Mouse (Mus musculus) hindbrain, embryonic 14.5 days (tissue): ENCODE measurements around the gene Jph4. TPM values are rescaled to one million over a fixed set of nuclear protein-coding genes. Genes with fewer than 3 reads are reported as not detected.

Experiments used
- ATAC-seq: fragments of 200-750 bp; cut with Nextera tagmentation; 2 replicates; pipeline ENCODE4 v1.8.0; 2017; ENCODE audit warnings: moderate number of reproducible peaks, mild to moderate bottlenecking, moderate TSS enrichment, moderate library complexity; ENCODE audit not compliant: low FRiP score
- DNase-seq: peaks from one replicate; pipeline ENCODE4 v3.0.0-alpha.2; 2015; ENCODE audit warnings: low spot score
- H3K27ac ChIP-seq: fragments of 300-500 bp; sonication (generic); 2 replicates; pipeline ENCODE4 v1.5.1; 2014; ENCODE audit warnings: mild to moderate bottlenecking, moderate library complexity
- H3K27me3 ChIP-seq: fragments of 300-500 bp; sonication (generic); 2 replicates; pipeline ENCODE4 v1.6.1; 2014; ENCODE audit warnings: mild to moderate bottlenecking, low read length, mixed read lengths; ENCODE audit not compliant: control insufficient read depth, insufficient read depth
- H3K36me3 ChIP-seq: fragments of 300-500 bp; sonication (generic); replicated peaks from 2 replicates; pipeline ENCODE4 v1.6.1; 2014; ENCODE audit not compliant: control insufficient read depth, insufficient read depth
- H3K4me1 ChIP-seq: fragments of 300-500 bp; sonication (generic); replicated peaks from 2 replicates; pipeline ENCODE4 v1.6.1; 2014; ENCODE audit warnings: antibody characterized with exemption, low read length, mixed read lengths; ENCODE audit not compliant: control insufficient read depth, insufficient read depth
- H3K4me2 ChIP-seq: fragments of 300-500 bp; sonication (generic); replicated peaks from 2 replicates; pipeline ENCODE4 v1.6.1; 2014; ENCODE audit warnings: mild to moderate bottlenecking, moderate library complexity
- H3K4me3 ChIP-seq: fragments of 300-500 bp; sonication (generic); replicated peaks from 2 replicates; pipeline ENCODE4 v1.5.1; 2014; ENCODE audit warnings: mild to moderate bottlenecking, low read length
- H3K9ac ChIP-seq: fragments of 300-500 bp; sonication (generic); 2 replicates; pipeline ENCODE4 v1.6.1; 2014
- H3K9me3 ChIP-seq: fragments of 300-500 bp; sonication (generic); 2 replicates; pipeline ENCODE4 v1.6.1; 2016; ENCODE audit warnings: low read length; ENCODE audit not compliant: control insufficient read depth
- WGBS: fragments of 180-500 bp; shearing (Covaris S2); extraction: QIAGEN DNeasy Blood & Tissue Kit; methylation state at CpG from one replicate; pipeline ENCODE4 v1.1.7; 2014; 5-methylcytosine and 5-hydroxymethylcytosine counted together
- polyA plus RNA-seq: library from polyadenylated mRNA; unstranded; fragments of >200 nt; fragmentation: Nextera tagmentation; extraction: Ambion mirVana; gene quantifications from 2 replicates; pipeline ENCODE4 v1.2.1, GENCODE M21; 2014

Jph4 gene
- polyA plus RNA-seq, 1 experiment from 2014 or later, result 35.4 TPM

DNA sequence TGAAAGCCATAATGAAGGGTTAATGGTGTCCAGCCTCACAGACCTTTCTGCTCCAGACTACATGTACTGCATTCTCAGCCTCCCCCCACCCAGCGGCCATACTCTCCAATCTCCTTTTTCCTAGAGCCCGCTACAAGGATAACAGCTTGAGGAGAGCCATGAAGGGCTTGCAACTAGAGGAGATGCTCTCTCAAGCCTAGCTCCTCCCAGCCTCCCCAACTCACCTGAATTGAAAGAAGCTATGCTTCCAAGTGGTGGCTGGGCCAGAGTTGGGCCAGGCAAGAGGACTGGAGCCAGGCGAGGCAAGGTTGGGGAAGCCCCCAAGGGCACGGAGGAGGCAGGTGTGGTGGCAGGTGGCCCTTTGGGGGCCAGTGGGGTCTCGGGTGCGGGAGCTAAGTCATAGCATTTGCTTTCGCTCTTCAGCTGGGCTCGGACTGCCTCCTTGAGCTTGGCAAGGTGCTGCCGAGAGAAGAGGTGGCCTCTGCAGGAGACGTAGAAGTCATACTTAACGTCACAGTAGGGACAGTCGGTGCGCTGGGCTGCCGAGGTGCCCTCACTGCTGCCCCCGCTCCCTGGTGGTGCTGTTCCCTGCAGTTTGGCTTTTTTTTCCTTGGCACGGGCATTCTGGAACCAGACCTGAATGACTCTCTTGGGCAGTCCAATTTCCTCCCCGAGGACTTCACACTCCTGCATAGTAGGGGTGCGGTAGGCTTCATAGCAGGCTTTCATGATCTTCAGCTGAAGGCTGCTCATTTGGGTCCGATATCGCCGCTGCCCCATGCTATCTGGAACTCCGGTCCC, 53.0 kb downstream of the Jph4 start:
- Histone ChIP-seq H3K9ac (no peak overlapping the region), H3K27me3 (no peaks in the 10 kb centered on the region), H3K4me2 (no peak overlapping the region), H3K4me3 (no peak overlapping the region), H3K4me1 (peaks cover 15% of the 10 kb centered on the region; the same call in 1 of the 2 replicates), H3K36me3 (peaks cover 71% of the 10 kb centered on the region), H3K27ac (no peak overlapping the region), H3K9me3 (no peaks in the 10 kb centered on the region)
- WGBS, result 83% methylated on average over 22 of the region's 22 CpGs
- ATAC-seq (no peak), DNase-seq (no peak)

DNA sequence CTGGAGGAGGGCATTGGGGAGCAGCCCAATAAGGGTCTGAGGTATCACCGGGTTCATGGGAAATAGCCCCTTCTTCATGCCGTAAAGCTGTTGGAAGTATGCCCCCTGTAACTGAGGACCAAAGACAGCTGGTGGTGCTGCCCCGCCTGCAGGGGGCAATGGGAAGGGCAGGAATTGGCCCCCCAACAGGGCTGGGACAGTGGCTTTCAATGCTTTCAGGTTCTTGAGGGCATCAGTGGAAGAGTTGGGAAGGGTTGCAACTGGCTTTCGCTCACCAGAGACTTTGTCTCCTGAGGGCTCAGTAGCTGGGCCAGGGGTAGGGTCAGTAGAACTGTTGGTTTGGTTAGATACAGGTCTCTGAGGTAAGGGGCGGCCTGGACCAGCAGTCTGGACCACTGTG, 53.6 kb downstream of the Jph4 start:
- Histone ChIP-seq H3K27me3 (no peaks in the 10 kb centered on the region), H3K9ac (no peak overlapping the region), H3K4me1 (peaks cover 15% of the 10 kb centered on the region; the same call in 1 of the 2 replicates), H3K9me3 (no peaks in the 10 kb centered on the region), H3K4me3 (no peak overlapping the region), H3K36me3 (peaks cover 65% of the 10 kb centered on the region), H3K27ac (no peak overlapping the region), H3K4me2 (peak overlapping the region; percentile 20; the same call in 1 of the 2 replicates)
- ATAC-seq (no peak), DNase-seq (no peak)
- 87% methylated on average over 5 of the region's 5 CpGs for WGBS

DNA sequence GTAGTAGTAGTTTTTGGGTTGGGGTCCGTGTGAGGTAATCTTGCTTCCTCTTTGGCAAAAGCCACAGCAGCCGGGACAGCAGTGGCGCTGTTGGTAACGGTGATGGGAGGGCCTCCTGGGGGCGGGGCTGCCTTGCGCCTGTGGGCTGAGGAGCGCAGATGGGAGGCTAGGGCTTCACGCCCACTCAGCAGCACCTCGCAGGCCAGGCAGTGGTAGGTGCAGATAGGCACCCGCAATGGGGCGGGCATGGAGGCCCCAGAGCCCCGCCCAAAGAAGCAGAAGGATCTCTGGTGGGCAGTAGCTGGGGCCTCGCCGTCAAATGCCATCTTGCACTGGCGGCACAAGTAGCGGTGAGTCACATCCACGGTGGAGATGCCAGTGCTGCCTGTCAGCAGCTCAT, 54.1 kb downstream of the Jph4 start:
- DNase-seq, result no peak
- no peak overlapping the region for H3K4me3 ChIP-seq
- no peaks in the 10 kb centered on the region for H3K9me3 ChIP-seq
- ATAC-seq, result peak; percentile 47; the same call in 1 of the 2 replicates
- no peaks in the 10 kb centered on the region for H3K27me3 ChIP-seq
- peak overlapping the region; percentile 10; the same call in 1 of the 2 replicates for H3K9ac ChIP-seq
- H3K36me3 ChIP-seq, result peaks cover 63% of the 10 kb centered on the region
- peak overlapping the region; percentile 20; the same call in 1 of the 2 replicates for H3K4me2 ChIP-seq
- WGBS, result 18% methylated on average over 17 of the region's 17 CpGs
- peaks cover 16% of the 10 kb centered on the region; the same call in 1 of the 2 replicates for H3K4me1 ChIP-seq
- H3K27ac ChIP-seq, result no peak overlapping the region

DNA sequence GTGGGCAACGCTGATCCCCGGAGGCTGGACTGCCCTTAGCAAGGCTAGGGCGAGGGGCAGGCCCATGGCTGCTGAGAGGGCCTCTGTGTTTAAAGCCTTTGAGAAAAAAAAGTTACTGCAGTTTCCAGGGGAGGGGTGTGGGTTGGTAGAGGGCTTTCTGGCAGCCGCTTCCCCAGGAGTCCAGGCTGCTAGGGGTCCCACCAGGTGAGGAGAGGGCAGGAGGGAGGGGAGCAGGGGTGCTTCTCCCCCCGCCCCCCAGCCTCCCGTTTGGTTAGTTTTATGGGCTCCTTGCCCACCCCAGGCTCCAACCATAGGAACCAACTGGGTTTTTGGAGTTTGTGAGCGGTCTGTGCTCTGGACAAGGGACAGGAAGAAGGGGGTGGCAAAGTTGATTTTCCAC, 54.9 kb downstream of the Jph4 start:
- Histone ChIP-seq H3K9ac (no peak overlapping the region), H3K36me3 (peaks cover 55% of the 10 kb centered on the region), H3K9me3 (no peaks in the 10 kb centered on the region), H3K4me2 (no peak overlapping the region), H3K27me3 (no peaks in the 10 kb centered on the region), H3K4me3 (no peak overlapping the region), H3K27ac (no peak overlapping the region), H3K4me1 (peaks cover 19% of the 10 kb centered on the region; the same call in 1 of the 2 replicates)
- DNase-seq (no peak), ATAC-seq (no peak)
- WGBS, result 50% methylated on average over 7 of the region's 7 CpGs

DNA sequence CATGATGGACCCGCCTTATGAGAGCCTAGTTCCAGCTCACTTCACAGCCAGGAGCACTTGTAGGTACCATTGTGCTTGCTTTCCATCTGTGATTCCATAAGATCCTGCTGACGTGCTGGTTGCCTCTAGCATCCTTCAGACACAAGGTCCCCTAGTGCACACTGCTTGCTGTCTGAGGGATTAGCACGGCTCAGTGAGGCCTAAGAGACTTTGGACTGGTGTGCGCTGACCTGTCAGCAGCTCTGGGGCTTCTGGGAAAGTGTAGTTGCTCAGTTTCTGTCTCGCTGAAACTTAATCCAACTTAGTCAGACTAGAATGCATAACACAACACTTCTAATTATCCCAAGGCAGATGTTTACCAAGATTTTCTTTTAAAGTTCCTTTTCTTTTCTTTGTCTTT, 56.8 kb downstream of the Jph4 start:
- DNase-seq (no peak), ATAC-seq (no peak)
- Histone ChIP-seq H3K9me3 (no peaks in the 10 kb centered on the region), H3K36me3 (peaks cover 36% of the 10 kb centered on the region), H3K4me2 (no peak overlapping the region), H3K4me3 (no peak overlapping the region), H3K27me3 (no peaks in the 10 kb centered on the region), H3K9ac (no peak overlapping the region), H3K27ac (0 out of 2 replicates have a peak overlapping the region, but pooled peaks have one; percentile 36), H3K4me1 (peaks cover 26% of the 10 kb centered on the region)
- 58% methylated on average over 5 of the region's 5 CpGs for WGBS

DNA sequence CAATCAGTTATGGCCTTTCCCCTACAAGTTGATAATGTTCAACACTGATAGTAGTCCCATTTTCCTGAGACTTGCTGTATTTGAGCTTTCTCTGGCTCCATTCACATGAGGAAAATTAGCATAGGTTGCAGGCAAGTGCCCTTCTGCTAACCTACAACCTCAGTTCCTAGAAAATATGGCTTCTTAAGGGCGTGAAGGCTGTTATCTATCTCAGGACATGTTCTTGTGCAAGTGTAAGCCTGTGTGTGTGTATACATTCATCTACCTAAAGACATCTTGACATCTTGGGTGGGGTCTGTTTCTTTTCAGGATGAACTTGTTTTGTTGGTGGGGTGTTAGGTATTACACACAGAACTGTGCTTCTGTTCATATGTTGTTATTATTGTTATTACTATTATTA, 57.7 kb downstream of the Jph4 start:
- no peak overlapping the region for H3K27ac ChIP-seq
- no peak overlapping the region for H3K9ac ChIP-seq
- H3K4me2 ChIP-seq, result peak overlapping the region; percentile 54
- no peak overlapping the region for H3K4me3 ChIP-seq
- DNase-seq (no peak), ATAC-seq (no peak)
- H3K9me3 ChIP-seq, result no peaks in the 10 kb centered on the region
- no peaks in the 10 kb centered on the region for H3K27me3 ChIP-seq
- H3K4me1 ChIP-seq, result peaks cover 33% of the 10 kb centered on the region
- H3K36me3 ChIP-seq, result peaks cover 27% of the 10 kb centered on the region
- 92% methylated on average over 1 of the region's 1 CpGs for WGBS

Other genes with a start within 250 kb of the Jph4 start
- 10.7 and 10.8 TPM in 2 replicates for gene Homez, start 246.0 kb downstream of the Jph4 start, polyA plus RNA-seq
- gene Ppp1r3e, start 239.4 kb downstream of the Jph4 start, polyA plus RNA-seq, result 5.0 and 5.7 TPM in 2 replicates
- 5.2 and 5.3 TPM in 2 replicates for gene Bcl2l2, start 233.6 kb downstream of the Jph4 start, polyA plus RNA-seq
- not detected in 2 replicates for gene Gm20521, start 233.5 kb downstream of the Jph4 start, polyA plus RNA-seq
- gene Pabpn1, start 224.4 kb downstream of the Jph4 start, polyA plus RNA-seq, result 141 and 159 TPM in 2 replicates
- 136 and 142 TPM in 2 replicates for gene Slc22a17, start 203.8 kb downstream of the Jph4 start, polyA plus RNA-seq
- gene Efs, start 190.8 kb downstream of the Jph4 start, polyA plus RNA-seq, result 15.4 and 15.6 TPM in 2 replicates
- 0.72 and 0.74 TPM in 2 replicates for gene Il25, start 184.2 kb downstream of the Jph4 start, polyA plus RNA-seq
- gene Cmtm5, start 180.7 kb downstream of the Jph4 start, polyA plus RNA-seq, result 11.3 and 11.4 TPM in 2 replicates
- gene Myh6, start 150.0 kb downstream of the Jph4 start, polyA plus RNA-seq, result 0.78 and 2.1 TPM in 2 replicates
- gene Gm17428, start 140.0 kb downstream of the Jph4 start, polyA plus RNA-seq, result not detected in 2 replicates
- 5.6 and 6.7 TPM in 2 replicates for gene Myh7, start 122.3 kb downstream of the Jph4 start, polyA plus RNA-seq
- 42.6 and 43.1 TPM in 2 replicates for gene Ngdn, start 101.5 kb downstream of the Jph4 start, polyA plus RNA-seq
- gene Zfhx2, start 24.6 kb downstream of the Jph4 start, polyA plus RNA-seq, result 17.8 and 21.5 TPM in 2 replicates
- gene Thtpa, start 22.2 kb downstream of the Jph4 start, polyA plus RNA-seq, result 30.4 and 30.7 TPM in 2 replicates
- gene Ap1g2, start 10.3 kb downstream of the Jph4 start, polyA plus RNA-seq, result 6.3 and 8.6 TPM in 2 replicates
- gene Dhrs2, start 105.1 kb upstream of the Jph4 start, polyA plus RNA-seq, result 1.4 and 1.8 TPM in 2 replicates